In the genomic region with DNA sequence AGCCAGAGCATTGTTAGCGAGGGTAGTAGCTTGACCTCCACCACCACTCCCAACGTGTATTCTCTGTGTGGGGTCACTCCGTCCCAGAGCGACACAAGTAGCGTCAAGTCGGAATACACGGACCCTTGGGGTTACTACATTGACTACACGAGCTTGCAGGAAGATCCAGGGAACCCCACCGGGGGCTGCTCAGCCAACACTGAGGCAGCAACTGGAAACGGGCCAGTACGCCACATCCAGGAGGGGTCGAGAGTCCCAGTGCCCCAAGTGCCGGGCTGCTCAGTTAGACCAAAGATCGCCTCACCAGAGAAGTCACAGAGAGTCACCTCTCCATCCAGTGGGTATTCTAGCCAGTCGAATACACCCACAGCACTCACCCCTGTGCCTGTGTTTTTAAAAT, we compare ENCODE assay signal across 19 mouse cellular contexts. TPM values are rescaled to one million over a fixed set of nuclear protein-coding genes. Genes with fewer than 3 reads are reported as not detected.
DNase-seq lines count a peak whose midpoint lies in the region; ATAC-seq lines count a peak whose summit lies in the region.
"Had no signal": no experiment of that assay in that cellular context is flagged by ENCODE, and none has a peak within 500 bp of the region (broad histone marks: within the 10 kb centered on the region; RNA-seq: fewer than 3 reads in every experiment).

No protein-coding gene starts in this region.

- no peak for ATAC-seq in forebrain, embryonic 15.5 days (replicated peaks)
- ATAC-seq in forebrain, embryonic 11.5 days (replicated peaks; ENCODE audit: low FRiP score), result no peak
- ATAC-seq in limb, embryonic 15.5 days (ENCODE audit: insufficient number of reproducible peaks, low FRiP score, low TSS enrichment, low read depth), result peak; percentile 21; the same call in 1 of the 2 replicates
- ATAC-seq: forebrain, embryonic 14.5 days; inflammation-experienced regulatory T-cells, adult 6 months; liver, embryonic 12.5 days had no signal

- H3K27me3 ChIP-seq in forebrain, embryonic 15.5 days, result no peaks in the 10 kb centered on the region
- no peaks in the 10 kb centered on the region for H3K27me3 ChIP-seq in forebrain, embryonic 11.5 days (ENCODE audit: control insufficient read depth, insufficient read depth, low read length)
- H3K27me3 ChIP-seq in limb, embryonic 15.5 days, result no peaks in the 10 kb centered on the region
- H3K27me3 ChIP-seq in limb, embryonic 10.5 days (ENCODE audit: low read depth, poor library complexity, severe bottlenecking), result no peaks in the 10 kb centered on the region
- H3K27me3 ChIP-seq: CH12.LX; midbrain, embryonic 15.5 days had no signal

- H3K9ac ChIP-seq in forebrain, embryonic 15.5 days (replicated peaks), result no peak overlapping the region
- H3K9ac ChIP-seq in forebrain, embryonic 11.5 days (ENCODE audit: low read length), result no peak overlapping the region
- no peak overlapping the region for H3K9ac ChIP-seq in limb, embryonic 15.5 days
- H3K9ac ChIP-seq: liver, embryonic 12.5 days; midbrain, embryonic 15.5 days had no signal

- no peak overlapping the region for H3K4me3 ChIP-seq in forebrain, embryonic 15.5 days
- no peak overlapping the region for H3K4me3 ChIP-seq in forebrain, embryonic 11.5 days (ENCODE audit: low read depth, low read length)
- no peak overlapping the region for H3K4me3 ChIP-seq in limb, embryonic 15.5 days
- no peak overlapping the region for H3K4me3 ChIP-seq in limb, embryonic 10.5 days
- H3K4me3 ChIP-seq: liver, embryonic 12.5 days; megakaryocyte, embryonic 14.5 days; midbrain, embryonic 15.5 days had no signal

- no peak overlapping the region for H3K4me2 ChIP-seq in forebrain, embryonic 15.5 days (replicated peaks)
- H3K4me2 ChIP-seq in forebrain, embryonic 11.5 days (ENCODE audit: low read depth, low read length, severe bottlenecking), result no peak overlapping the region
- H3K4me2 ChIP-seq in limb, embryonic 15.5 days, result no peak overlapping the region
- H3K4me2 ChIP-seq: heart, embryonic 11.5 days; liver, embryonic 12.5 days; midbrain, embryonic 15.5 days had no signal

- H3K36me3 ChIP-seq in forebrain, embryonic 15.5 days, result peaks cover 13% of the 10 kb centered on the region; the same call in 1 of the 2 replicates
- peaks cover 4% of the 10 kb centered on the region; the same call in 1 of the 2 replicates for H3K36me3 ChIP-seq in forebrain, embryonic 11.5 days (ENCODE audit: control insufficient read depth, insufficient read depth, low read length)
- H3K36me3 ChIP-seq in limb, embryonic 15.5 days, result peaks cover 24% of the 10 kb centered on the region
- H3K36me3 ChIP-seq in limb, embryonic 10.5 days, result peaks cover 37% of the 10 kb centered on the region
- H3K36me3 ChIP-seq: midbrain, embryonic 15.5 days had no signal

- H3K4me1 ChIP-seq in forebrain, embryonic 15.5 days, result peaks cover 54% of the 10 kb centered on the region
- H3K4me1 ChIP-seq in forebrain, embryonic 11.5 days (replicated peaks; ENCODE audit: control insufficient read depth, insufficient read depth, low read length), result no peaks in the 10 kb centered on the region
- H3K4me1 ChIP-seq in limb, embryonic 15.5 days, result peaks cover 30% of the 10 kb centered on the region
- H3K4me1 ChIP-seq in limb, embryonic 10.5 days, result peaks cover 16% of the 10 kb centered on the region
- H3K4me1 ChIP-seq: megakaryocyte, embryonic 14.5 days had no signal

- peak overlapping the region; percentile 75; the same call in 1 of the 2 replicates for H3K27ac ChIP-seq in forebrain, embryonic 15.5 days (replicated peaks)
- no peak overlapping the region for H3K27ac ChIP-seq in forebrain, embryonic 11.5 days (ENCODE audit: low read depth, low read length)
- no peak overlapping the region for H3K27ac ChIP-seq in limb, embryonic 15.5 days
- no peak overlapping the region for H3K27ac ChIP-seq in limb, embryonic 10.5 days
- H3K27ac ChIP-seq: liver, embryonic 12.5 days had no signal

- WGBS in forebrain, embryonic 15.5 days, result 78% methylated on average over 15 of the region's 15 CpGs
- 80% methylated on average over 15 of the region's 15 CpGs for WGBS in forebrain, embryonic 11.5 days
- WGBS in limb, embryonic 15.5 days, result 86% methylated on average over 15 of the region's 15 CpGs
- 87% methylated on average over 15 of the region's 15 CpGs for WGBS in limb, embryonic 10.5 days

- DNase-seq in forebrain, embryonic 11.5 days (ENCODE audit: low spot score), result no peak
- no peak for DNase-seq in limb, embryonic 10.5 days (ENCODE audit: low spot score)
- DNase-seq in cerebellum, adult 9-11 months, result peak; percentile 59
- DNase-seq in thymus, postnatal 4 days, result no peak
- no peak for DNase-seq in thymus, postnatal 10 days (ENCODE audit: low spot score in 2 of 2)
- DNase-seq: adrenal gland, postnatal 25 days; gastrocnemius, postnatal 36 days; kidney, adult 8-10 months; lung, adult 2 months; thymus, postnatal 25 days had no signal

- H3K9me3 ChIP-seq in forebrain, embryonic 15.5 days, result no peaks in the 10 kb centered on the region
- H3K9me3 ChIP-seq in forebrain, embryonic 11.5 days (ENCODE audit: control insufficient read depth, low read length), result no peaks in the 10 kb centered on the region
- no peaks in the 10 kb centered on the region for H3K9me3 ChIP-seq in limb, embryonic 15.5 days
- H3K9me3 ChIP-seq in limb, embryonic 10.5 days (replicated peaks), result no peaks in the 10 kb centered on the region
- H3K9me3 ChIP-seq: liver, embryonic 12.5 days; megakaryocyte, embryonic 14.5 days; midbrain, embryonic 15.5 days had no signal

RNA-seq across cellular contexts. Expression of a gene that starts 20.6 kb away (rescaled TPM):
- 5.3 and 6.5 TPM in 2 replicates for polyA plus RNA-seq in forebrain, embryonic 15.5 days (2015; fragmentation: Nextera tagmentation; extraction: Ambion mirVana)
- 10.3 and 12.0 TPM in 2 replicates for polyA plus RNA-seq in forebrain, embryonic 11.5 days (2014; fragmentation: Nextera tagmentation; extraction: Ambion mirVana)
- polyA plus RNA-seq in limb, embryonic 15.5 days (2015; fragmentation: Nextera tagmentation; extraction: Ambion mirVana), result 55.9 and 61.4 TPM in 2 replicates
- 19.8 TPM in 2 replicates for polyA plus RNA-seq in limb, embryonic 10.5 days (2016; fragmentation: Nextera tagmentation; extraction: Ambion mirVana)
- polyA plus RNA-seq: inflammation-experienced regulatory T-cells, adult 6 months had no signal
